Comparison of ENCODE assay signal across 9 mouse cellular contexts in the genomic region with DNA sequence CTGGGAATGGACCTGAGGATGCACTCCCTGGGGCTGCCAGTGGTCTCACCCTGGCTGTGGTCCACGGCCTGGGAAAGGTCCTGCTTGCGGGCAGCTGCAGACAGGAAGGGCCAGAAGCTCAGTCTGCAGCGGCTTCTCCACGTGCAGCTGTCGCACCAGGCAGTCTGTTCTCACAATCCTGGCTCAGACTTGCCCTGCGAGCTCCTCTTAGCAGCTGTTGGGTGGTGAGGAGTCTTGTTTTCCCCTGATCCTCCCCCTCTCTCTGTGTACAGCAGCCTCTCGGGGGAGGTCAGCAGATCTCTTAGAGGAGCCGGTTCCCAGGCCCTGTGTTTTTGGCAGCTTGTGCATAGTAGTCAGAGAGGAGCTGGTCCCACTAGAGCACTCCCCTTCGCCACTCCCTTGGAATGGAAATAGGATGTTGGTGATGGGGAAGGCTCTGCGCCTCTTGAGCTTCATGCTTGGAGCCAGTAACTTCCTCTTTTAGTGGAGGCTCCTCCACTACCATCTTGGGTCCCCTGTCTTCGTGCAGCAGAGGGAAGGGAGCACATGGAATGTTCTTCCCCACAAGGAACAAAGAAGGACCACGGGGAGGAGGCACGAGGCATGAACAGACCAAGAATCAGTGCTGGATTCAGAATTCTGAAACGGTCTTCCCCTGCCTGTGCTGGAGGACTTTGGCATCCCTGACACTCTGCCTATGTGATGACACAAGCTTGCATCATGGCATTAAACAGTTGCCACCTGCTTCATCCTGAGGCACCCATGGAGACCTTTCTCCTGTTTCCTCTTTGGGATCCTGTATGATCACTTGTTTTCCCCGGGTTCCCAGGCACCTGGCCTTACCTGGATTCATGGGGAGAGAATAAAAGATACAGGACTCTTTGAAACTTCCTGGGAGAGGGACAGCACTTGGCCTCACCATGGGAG. TPM values are rescaled to one million over a fixed set of nuclear protein-coding genes. Genes with fewer than 3 reads are reported as not detected.
DNase-seq lines count a peak whose midpoint lies in the region; ATAC-seq and TF ChIP-seq lines count a peak whose summit lies in the region.
"Had no signal": no experiment of that assay in that cellular context is flagged by ENCODE, and none has a peak within 500 bp of the region (broad histone marks: within the 10 kb centered on the region; RNA-seq: fewer than 3 reads in every experiment).

No protein-coding gene starts in this region.

- H3K4me3 ChIP-seq in G1E (ENCODE audit: low read depth, low read length): no peak overlapping the region
- no peak overlapping the region for H3K4me3 ChIP-seq in heart, adult 2 months
- no peak overlapping the region for H3K4me3 ChIP-seq in neural tube, embryonic 15.5 days (replicated peaks)
- H3K4me3 ChIP-seq in cerebellum, adult 2 months (replicated peaks; ENCODE audit: insufficient read depth, low read depth, low read length): no peak overlapping the region

- no peak for TF ChIP-seq CTCF in G1E (IDR thresholded peaks at IDR 0.05; ENCODE audit: low read depth, low read length)
- no peak for TF ChIP-seq CTCF in heart, adult 2 months (IDR thresholded peaks at IDR 0.05)
- no peak for TF ChIP-seq CTCF in cerebellum, adult 2 months (IDR thresholded peaks at IDR 0.05; ENCODE audit: borderline replicate concordance, insufficient read depth, low read depth, low read length)

- H3K4me2 ChIP-seq in neural tube, embryonic 15.5 days: no peak overlapping the region

- no peaks in the 10 kb centered on the region for H3K79me2 ChIP-seq in heart, adult 2 months (replicated peaks; ENCODE audit: control insufficient read depth, insufficient read depth, low read length)

- no peaks in the 10 kb centered on the region for H3K9me3 ChIP-seq in G1E (replicated peaks)
- no peaks in the 10 kb centered on the region for H3K9me3 ChIP-seq in neural tube, embryonic 15.5 days (replicated peaks)

- peaks cover 16% of the 10 kb centered on the region for H3K4me1 ChIP-seq in G1E (ENCODE audit: insufficient read depth, low read depth, low read length)
- peaks cover 29% of the 10 kb centered on the region for H3K4me1 ChIP-seq in heart, adult 2 months (ENCODE audit: control insufficient read depth, insufficient read depth, low read length)
- peaks cover 12% of the 10 kb centered on the region; the same call in 1 of the 2 replicates for H3K4me1 ChIP-seq in neural tube, embryonic 15.5 days
- 0 out of 2 replicates have a peak, but pooled peaks cover 5% of the 10 kb centered on the region for H3K4me1 ChIP-seq in cerebellum, adult 2 months (ENCODE audit: control insufficient read depth, insufficient read depth, low read length)

- H3K9ac ChIP-seq in heart, adult 2 months (ENCODE audit: low read depth, low read length): no peak overlapping the region
- no peak overlapping the region for H3K9ac ChIP-seq in neural tube, embryonic 15.5 days (replicated peaks)

- no peak; the same call in 1 of the 2 replicates for TF ChIP-seq POLR2A in heart, adult 2 months (IDR thresholded peaks at IDR 0.05; ENCODE audit: insufficient read depth, low read depth, low read length)
- no peak for TF ChIP-seq POLR2A in cerebellum, adult 2 months (IDR thresholded peaks at IDR 0.05; ENCODE audit: borderline replicate concordance, insufficient read depth, low read length)

- DNase-seq in kidney, adult 11 months: peak; percentile 56
- DNase-seq in kidney, adult 18-20 months: no peak
- peak; percentile 15 for DNase-seq in G1E (ENCODE audit: low spot score)
- DNase-seq in heart, adult 2 months: peak; percentile 75 to 85
- peak; percentile 70 for DNase-seq in kidney, postnatal 10 days
- DNase-seq in cerebellum, adult 9-10 months: no peak
- DNase-seq in cerebellum, adult 2 months: no peak

- WGBS in heart, adult 2 months: 39% methylated on average over 15 of the region's 15 CpGs
- WGBS in neural tube, embryonic 15.5 days: 73% methylated on average over 15 of the region's 15 CpGs
- WGBS in cerebellum, adult 2 months: 33% methylated on average over 15 of the region's 15 CpGs

- peak; percentile 62; the same call in 1 of the 2 replicates for TF ChIP-seq EP300 in heart, adult 2 months (IDR thresholded peaks at IDR 0.05; ENCODE audit: insufficient read depth, low read depth, low read length)

- intact Hi-C loops in heart, adult 2 months (cut with DNase I): loop anchor here (5.0 kb wide), 2 partner anchors 58 to 108 kb away; a partner anchor contains a TSS

- H3K27ac ChIP-seq in heart, adult 2 months: peak overlapping the region; percentile 55
- 0 out of 2 replicates have a peak overlapping the region, but pooled peaks have one; percentile 6 for H3K27ac ChIP-seq in neural tube, embryonic 15.5 days (replicated peaks)
- no peak overlapping the region for H3K27ac ChIP-seq in cerebellum, adult 2 months (ENCODE audit: insufficient read depth, low read length)

- ATAC-seq in G1E (ENCODE audit: extremely low read depth, insufficient number of reproducible peaks, low FRiP score, poor library complexity, severe bottlenecking): no peak
- ATAC-seq in neural tube, embryonic 15.5 days (ENCODE audit: low FRiP score): no peak
- ATAC-seq: Patski had no signal

- no peaks in the 10 kb centered on the region for H3K27me3 ChIP-seq in G1E (ENCODE audit: insufficient read depth, low read length)
- H3K27me3 ChIP-seq in heart, adult 2 months (ENCODE audit: control insufficient read depth, insufficient read depth, low read length): no peaks in the 10 kb centered on the region
- no peaks in the 10 kb centered on the region for H3K27me3 ChIP-seq in neural tube, embryonic 15.5 days (replicated peaks)
- no peaks in the 10 kb centered on the region for H3K27me3 ChIP-seq in cerebellum, adult 2 months (ENCODE audit: control insufficient read depth, insufficient read depth, low read length)
- H3K27me3 ChIP-seq: Patski had no signal

- peaks cover 98% of the 10 kb centered on the region for H3K36me3 ChIP-seq in G1E (replicated peaks)
- peaks cover 2% of the 10 kb centered on the region; the same call in 1 of the 2 replicates for H3K36me3 ChIP-seq in heart, adult 2 months (ENCODE audit: control insufficient read depth, insufficient read depth, low read length)
- H3K36me3 ChIP-seq in neural tube, embryonic 15.5 days: no peaks in the 10 kb centered on the region

RNA-seq across cellular contexts. Expression of a gene that starts 14.3 kb away (rescaled TPM):
- total RNA-seq in G1E (2014; fragmentation: Nextera tagmentation) (37.5 and 37.8 TPM in 2 replicates), G1E (2017) (50.6 and 53.1 TPM in 2 replicates)
- 4.1 and 4.5 TPM in 2 replicates for polyA plus RNA-seq in G1E (2012)
- total RNA-seq in heart, adult 2 months (2021): 10 to 100 TPM; 34.2 to 41.3 TPM
- 47.2 and 74.2 TPM in 2 replicates for polyA plus RNA-seq in heart, adult 2 months (2012; rRNA removed)
- polyA plus RNA-seq in neural tube, embryonic 15.5 days (2015; fragmentation: Nextera tagmentation; extraction: Ambion mirVana): 129 and 144 TPM in 2 replicates
- 88.5 and 90.3 TPM in 2 replicates for polyA plus RNA-seq in cerebellum, adult 2 months (2012; rRNA removed)

RNA-seq across cellular contexts. Expression of a gene that starts 33.4 kb away (rescaled TPM):
- total RNA-seq in G1E (2014; fragmentation: Nextera tagmentation) (65.4 and 105 TPM in 2 replicates), G1E (2017) (30.9 and 36.9 TPM in 2 replicates)
- polyA plus RNA-seq in G1E (2012): 159 and 170 TPM in 2 replicates
- 1 to 10 TPM; 8.6 to 10.0 TPM for total RNA-seq in heart, adult 2 months (2021)
- polyA plus RNA-seq in heart, adult 2 months (2012; rRNA removed): 9.1 and 19.0 TPM in 2 replicates
- polyA plus RNA-seq in neural tube, embryonic 15.5 days (2015; fragmentation: Nextera tagmentation; extraction: Ambion mirVana): 2.4 and 4.3 TPM in 2 replicates
- polyA plus RNA-seq in cerebellum, adult 2 months (2012; rRNA removed): 14.3 and 17.4 TPM in 2 replicates

RNA-seq across cellular contexts. Expression of a gene that starts 43.7 kb away (rescaled TPM):
- 60.4 and 70.5 TPM in 2 replicates for total RNA-seq in G1E (2014; fragmentation: Nextera tagmentation)
- total RNA-seq in G1E (2017): 23.9 and 28.8 TPM in 2 replicates
- 21.8 and 29.2 TPM in 2 replicates for polyA plus RNA-seq in G1E (2012)
- total RNA-seq in heart, adult 2 months (2021): 100 to 1,000 TPM; 155 to 170 TPM
- polyA plus RNA-seq in heart, adult 2 months (2012; rRNA removed): 69.3 and 112 TPM in 2 replicates
- polyA plus RNA-seq in neural tube, embryonic 15.5 days (2015; fragmentation: Nextera tagmentation; extraction: Ambion mirVana): 224 and 233 TPM in 2 replicates
- polyA plus RNA-seq in cerebellum, adult 2 months (2012; rRNA removed): 147 and 149 TPM in 2 replicates

Comparison
In these comparisons a context has a peak if more than half of its experiments do, and no peak if none do; other contexts are left out.
1. DNase-seq: peak in kidney, adult 11 months (single experiment), G1E (single experiment), heart, adult 2 months (2 of 2) and kidney, postnatal 10 days (single experiment); none in kidney, adult 18-20 months (single experiment), cerebellum, adult 9-10 months (single experiment) and cerebellum, adult 2 months (0 of 2).